Mouse (Mus musculus) lung, adult 2 months (tissue): ENCODE measurements around the gene Prkg1.

Experiments
- CTCF ChIP-seq: fragments of 200-500 bp; IDR thresholded peaks from 2 replicates; pipeline ENCODE4 v1.5.1; 2011; ENCODE audit warnings: mild to moderate bottlenecking, low read length, control low read depth; ENCODE audit not compliant: insufficient read depth
- POLR2A ChIP-seq: fragments of 200-500 bp; IDR thresholded peaks from 2 replicates; pipeline ENCODE4 v1.6.1; 2011; ENCODE audit warnings: low read depth, mild to moderate bottlenecking, control low read depth, low read length, borderline replicate concordance; ENCODE audit errors: extremely low read depth

DNA sequence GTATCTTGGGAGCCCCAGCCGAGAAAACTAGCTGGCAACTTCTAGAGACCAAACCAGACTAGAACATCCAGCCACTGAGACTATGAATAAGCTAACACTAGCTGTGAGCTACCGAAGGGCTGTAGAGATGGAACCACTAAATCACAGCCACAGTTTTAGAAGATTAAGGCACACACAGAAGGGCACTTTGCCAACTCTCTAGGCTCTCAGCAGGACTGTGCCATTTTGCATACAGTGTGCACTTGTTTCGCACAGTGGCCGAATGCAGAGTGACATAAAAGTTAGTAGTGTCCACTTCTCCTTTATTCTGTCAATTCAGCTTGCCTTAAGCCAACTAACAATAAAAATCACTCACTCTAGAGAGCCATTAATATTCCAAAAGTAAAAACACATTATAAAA, 774.4 kb downstream of the Prkg1 start:
- no peak for TF ChIP-seq POLR2A
- no peak for TF ChIP-seq CTCF
